Mouse (Mus musculus): ENCODE measurements around the gene Cyp24a1.
"Not testable (repeated sequence)": the region's sequence is repeated elsewhere in the genome, so short reads cannot be mapped to it uniquely, and the experiment has no call there.

Cyp24a1 gene

DNA sequence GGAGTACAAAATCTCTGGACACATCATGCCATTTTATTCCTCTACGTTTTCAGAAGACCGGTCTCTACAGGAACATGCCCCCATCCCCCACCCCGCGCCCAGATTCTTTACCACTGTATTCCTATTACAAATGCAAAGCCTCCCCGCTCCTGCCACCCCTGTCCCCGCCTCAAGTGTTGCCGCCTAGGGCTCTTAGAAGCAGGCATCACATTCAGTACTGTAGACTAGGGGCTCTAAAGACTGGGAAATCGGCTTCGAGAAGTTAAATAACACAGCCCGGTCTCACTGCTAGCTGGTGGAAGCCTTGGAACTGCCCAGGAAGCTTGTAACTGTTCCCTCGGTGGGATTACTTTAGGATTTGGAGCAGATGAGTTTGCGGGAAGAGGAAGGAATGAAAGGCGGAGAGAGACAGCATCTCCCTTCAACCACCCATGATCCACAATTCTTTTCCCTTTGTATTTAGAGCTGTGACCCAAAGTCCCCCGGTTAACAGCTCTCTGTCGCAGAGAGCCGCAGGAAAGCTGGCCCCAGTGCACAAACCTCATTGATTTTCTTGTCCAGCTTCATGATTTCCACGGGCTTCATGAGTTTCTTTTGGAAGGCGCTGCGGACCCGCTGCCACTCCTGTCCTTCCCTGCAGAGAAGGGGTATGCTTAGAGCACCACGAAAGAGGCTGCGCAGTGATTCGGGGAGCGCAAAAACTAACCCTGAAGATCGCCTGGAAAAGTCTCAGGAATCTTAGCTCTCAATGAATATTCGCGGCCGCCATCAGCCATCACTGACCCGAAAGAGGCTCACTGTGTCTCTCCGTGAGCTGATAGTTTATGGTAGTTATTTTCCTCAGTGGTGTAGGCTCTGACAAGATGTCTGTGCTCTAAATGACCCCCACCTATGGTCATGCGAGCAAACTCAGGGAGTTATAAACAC lies 1.9 kb downstream of the Cyp24a1 start:
- no peak for DNase-seq (ENCODE audit: low spot score)

DNA sequence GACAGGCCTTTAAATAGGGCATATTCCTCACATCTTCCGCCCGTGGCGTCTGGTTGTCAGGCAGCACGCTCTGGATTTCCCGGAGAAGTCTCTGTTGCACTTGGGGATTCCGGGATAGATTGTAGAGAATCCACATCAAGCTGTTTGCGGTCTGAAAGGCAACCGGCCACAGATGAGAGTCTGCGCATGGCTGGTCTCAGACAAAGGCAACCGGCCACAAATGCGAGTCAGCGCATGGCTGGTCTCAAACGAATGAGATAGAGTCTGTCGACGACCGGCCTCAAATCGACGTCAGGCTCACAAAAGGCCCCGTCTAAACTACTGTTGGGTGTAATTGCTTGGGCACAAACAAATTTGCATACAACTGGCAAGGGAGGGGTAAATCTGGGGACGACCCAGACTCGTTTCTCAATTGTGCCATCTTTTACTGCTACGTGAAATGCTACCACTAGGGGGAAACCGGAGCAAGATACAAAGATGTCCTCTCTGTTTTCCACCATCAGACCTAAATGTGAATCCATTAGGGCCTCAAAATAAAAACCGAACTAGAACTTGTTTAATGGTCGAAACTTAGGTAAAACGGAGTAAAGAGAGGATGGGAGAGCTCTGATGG lies 8.9 kb downstream of the Cyp24a1 start:
- DNase-seq (ENCODE audit: low spot score): no peak

DNA sequence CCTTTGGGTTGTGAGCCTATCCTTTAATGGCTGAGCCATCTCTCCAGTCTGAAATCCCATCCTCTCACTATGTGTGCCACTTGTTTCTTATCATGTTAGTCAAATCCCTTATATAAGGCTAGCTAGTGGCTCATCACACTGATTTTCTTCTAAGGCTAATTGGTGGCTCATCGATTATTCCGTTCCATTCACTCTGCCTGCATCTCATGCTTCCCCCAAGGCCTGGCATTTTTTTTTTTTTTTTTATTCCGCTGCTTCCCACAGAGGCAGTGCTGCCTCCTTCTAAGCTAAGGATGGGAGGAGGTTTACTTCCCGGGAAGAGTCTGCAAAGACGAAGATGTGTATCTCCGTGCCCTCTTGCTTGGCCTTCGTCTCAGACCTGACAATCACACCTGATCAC lies 9.7 kb downstream of the Cyp24a1 start:
- DNase-seq (ENCODE audit: low spot score): no peak

DNA sequence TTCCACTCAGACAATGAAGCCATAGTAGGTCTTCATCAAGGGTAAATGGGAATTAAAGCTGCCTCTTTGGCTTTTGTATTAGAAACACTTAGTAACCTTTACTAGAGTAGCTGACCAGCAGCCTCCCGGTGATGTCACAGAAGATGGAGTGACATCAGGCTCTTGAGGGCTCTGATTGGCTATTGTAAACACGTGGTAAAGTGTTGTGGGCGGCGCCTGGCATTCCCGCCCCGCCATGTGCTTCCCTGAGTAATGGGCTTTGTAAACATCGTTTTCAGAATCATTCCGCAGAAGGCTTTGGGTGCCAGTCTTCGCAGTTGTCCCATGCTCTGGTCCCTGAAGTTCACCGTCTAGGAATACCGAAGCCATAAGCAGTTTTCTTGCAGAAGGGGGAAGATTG lies 13.0 kb downstream of the Cyp24a1 start:
- no peak for DNase-seq (ENCODE audit: low spot score)

DNA sequence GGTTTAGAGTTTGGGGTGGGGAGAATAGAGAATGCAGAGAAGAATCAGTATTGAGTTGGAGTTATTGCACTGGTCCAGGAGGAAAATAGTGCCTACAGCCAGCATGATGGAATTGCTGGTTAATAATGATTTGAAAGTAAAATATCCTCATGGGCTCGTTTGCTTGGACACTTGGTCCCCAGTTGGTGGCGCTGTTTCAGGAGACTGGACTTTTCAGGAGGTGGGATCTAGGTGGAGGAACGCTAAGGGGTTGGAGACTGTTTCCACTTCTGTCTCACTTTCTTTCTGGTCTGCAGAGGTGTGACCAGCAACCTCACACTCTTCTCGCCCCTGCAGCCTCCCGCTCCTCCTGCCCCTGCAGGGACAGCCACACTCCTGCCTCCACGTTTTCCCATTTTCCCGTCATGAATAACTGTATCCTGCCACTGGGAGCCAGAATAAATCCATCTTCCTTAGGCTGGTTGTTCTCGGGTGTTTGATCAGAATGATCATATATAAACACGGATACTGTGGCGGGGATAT lies 14.9 kb downstream of the Cyp24a1 start:
- DNase-seq (ENCODE audit: low spot score): no peak

DNA sequence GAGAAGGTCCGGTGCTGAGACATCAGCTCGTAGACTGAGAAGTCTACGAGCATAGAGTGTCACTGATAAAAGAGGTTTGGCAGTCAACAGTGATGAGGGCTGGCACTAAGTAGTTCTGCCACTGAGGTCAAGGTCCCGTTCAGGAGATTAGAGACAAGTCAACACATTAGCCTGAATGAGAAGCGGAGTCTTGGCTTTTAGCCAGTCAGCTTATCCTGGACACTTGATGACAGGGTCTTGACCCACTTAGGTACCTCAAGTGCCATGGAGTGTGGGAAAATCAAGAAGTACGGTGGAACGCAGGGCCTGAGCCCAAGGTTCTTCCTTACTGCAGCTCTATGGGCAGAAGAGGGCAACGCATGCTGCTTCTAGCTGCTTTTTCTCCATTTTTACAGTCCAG lies 20.3 kb downstream of the Cyp24a1 start:
- no peak for DNase-seq (ENCODE audit: low spot score)

DNA sequence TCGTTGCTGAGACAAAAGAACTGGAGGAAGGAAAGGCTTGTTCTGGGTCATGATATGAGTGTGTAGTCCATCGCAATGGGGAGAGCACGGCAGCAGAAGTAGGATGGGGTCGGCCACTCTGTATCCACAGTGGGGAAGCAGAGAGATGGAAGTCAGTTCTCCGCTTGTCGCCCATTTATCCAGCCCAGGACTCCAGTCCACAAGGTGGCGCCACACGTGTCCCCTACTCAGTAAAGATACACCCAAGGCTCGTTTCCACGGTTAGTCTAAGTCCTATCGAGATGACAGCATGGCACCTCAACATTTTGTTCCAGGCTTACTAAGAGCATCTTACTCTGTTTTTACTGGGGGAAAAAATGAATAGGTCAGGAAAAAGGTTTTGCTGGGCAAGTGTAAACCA lies 20.7 kb downstream of the Cyp24a1 start:
- no peak for DNase-seq (ENCODE audit: low spot score)

DNA sequence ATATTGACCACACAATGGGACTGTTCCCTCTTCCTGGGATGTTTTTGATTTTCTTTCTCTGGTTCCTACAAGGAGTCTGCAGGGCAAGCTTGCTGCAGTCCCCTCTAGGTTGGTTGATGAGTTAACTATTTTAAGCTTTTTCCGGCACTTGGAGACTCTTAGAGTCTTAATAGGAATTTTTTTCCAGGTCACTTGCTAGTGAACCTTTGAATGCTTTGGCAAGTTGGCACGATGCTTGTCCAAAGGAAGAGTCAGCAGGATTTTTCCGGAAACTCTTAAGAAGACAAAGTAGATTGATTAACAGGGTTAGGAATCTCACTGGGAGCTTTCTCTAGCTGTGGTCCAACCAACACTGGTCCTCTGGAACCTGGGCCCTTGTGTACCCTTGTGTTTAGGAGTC lies 21.8 kb downstream of the Cyp24a1 start:
- no peak for DNase-seq (ENCODE audit: low spot score)

DNA sequence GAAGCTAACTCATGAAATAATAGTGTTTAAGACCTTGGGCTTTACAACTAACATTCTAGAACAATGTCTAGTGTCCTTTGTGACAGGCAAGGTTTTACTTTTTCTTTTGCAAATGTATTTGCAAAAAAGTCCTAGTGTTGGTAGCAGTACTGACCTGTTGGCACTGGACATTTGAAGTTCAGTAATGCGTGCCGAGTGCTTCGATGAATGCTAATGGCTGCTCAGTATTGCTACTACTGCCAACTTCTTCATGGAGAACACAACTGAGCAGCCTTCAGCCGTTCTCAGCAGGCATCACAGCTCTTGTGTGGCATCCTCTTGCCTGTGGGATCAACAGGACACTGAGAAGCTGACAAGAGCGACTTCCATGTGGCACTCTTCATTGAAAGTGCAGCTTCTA lies 22.8 kb downstream of the Cyp24a1 start:
- DNase-seq (ENCODE audit: low spot score): no peak

DNA sequence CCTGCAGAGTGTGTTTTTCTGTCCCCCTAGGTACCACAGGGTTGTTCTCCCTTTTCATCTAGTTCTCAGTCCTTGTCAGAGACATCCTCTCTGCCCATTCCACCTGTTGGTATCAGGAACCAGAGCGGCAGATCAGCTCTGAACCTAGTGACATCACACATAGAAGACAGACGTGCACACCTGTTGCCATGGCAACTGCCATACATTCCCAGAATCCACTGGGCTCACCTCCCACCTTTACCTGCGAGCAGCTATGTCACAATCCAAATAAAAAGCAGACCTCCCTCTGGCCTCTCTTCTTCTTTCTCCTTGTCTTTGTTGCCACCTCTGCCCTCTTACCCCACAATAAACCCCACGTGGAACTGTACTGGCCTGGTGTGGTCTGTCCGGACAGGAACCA lies 26.4 kb downstream of the Cyp24a1 start:
- DNase-seq (ENCODE audit: low spot score): no peak

DNA sequence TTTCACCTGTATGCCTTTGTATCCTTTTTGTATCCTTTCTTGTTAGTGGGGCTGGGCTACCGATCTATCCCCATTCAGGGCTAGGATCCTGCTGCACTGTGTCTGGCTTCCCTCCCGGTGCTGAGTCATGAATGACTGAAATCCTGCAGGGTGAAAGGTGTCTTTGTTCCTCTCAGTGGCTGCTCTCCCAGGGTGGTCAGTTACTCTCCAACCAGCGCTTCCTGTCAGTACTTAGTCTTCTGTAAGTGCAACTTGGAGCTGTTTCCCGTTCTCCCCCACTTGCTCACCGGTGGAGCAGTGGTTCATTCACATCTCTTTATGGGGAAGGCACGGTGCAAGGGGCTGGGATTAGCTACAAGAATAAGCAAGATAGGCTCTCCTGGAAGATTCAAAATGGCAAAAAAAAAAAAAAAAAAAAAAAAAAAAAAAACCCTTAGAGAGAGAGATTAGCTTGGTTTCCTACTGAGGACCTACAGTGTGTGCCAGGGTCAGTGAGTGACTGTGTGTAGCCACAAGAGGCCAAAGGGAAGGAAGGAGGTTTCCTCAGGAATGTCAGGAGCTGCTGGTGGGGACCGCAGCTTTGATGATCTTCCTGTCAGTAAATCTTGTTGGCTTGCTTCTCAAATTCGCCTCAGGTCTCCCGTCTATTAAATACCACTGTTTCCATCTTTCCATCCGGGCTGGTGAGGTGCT lies 27.2 kb downstream of the Cyp24a1 start:
- DNase-seq (ENCODE audit: low spot score): no peak

DNA sequence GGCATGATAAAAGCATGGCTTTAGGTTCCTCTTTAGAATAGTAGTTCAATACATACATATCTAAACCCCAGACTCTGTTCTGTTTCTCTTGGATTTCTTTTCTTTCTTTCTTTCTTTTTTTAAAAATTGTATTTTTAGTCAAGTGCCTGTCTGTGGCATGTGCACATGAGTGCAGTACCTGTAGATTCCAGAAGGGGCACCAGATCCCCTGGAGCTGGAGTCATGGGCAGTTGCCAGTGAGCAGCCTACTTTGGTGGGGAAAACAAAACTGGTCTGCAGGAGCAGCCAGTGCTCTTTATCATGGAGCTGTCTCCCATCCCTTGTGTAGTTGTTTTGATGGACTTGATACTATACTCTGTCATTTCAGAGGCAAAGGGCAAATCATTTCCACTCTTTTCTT lies 28.9 kb downstream of the Cyp24a1 start:
- DNase-seq (ENCODE audit: low spot score): no peak

DNA sequence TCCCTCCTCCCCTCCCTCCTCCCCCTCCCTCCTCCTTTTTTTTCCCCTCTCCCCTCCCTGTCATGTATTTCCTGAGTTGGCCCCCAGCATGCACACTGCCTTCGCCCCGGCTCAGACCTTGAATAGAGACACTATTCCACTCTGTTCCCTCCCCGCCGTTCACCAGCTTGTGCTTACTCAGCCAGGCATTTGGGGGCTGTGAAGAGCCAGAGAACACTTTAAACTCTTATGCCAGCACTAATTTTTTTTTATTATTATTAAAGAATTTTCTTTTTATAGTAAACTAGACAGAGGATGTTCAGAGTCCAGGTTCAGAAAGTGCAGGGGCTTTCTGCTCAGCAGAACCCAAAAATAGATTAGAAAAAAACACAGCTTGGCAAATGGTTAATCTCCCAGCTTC lies 32.1 kb downstream of the Cyp24a1 start:
- no peak for DNase-seq (ENCODE audit: low spot score)

DNA sequence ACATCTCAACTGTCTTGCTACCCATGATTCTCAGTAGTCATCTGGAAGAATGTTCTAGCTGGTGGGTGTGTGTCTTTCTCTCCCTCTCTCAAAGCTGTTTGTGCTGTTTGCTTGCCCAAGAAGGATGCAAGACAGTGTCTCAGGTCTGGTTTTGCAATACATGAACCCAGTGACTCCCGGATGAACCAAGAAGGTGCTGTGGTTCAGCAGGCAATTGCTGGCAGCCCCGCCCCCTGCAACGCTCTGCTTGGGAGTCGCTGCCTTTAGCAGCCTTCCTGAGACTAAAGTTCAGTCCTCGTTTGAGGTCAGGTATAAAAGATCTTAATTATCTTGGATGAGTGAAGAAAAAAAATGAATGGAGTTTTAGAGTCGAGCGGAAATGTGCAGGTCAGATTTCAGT lies 35.3 kb downstream of the Cyp24a1 start:
- no peak for DNase-seq (ENCODE audit: low spot score)

DNA sequence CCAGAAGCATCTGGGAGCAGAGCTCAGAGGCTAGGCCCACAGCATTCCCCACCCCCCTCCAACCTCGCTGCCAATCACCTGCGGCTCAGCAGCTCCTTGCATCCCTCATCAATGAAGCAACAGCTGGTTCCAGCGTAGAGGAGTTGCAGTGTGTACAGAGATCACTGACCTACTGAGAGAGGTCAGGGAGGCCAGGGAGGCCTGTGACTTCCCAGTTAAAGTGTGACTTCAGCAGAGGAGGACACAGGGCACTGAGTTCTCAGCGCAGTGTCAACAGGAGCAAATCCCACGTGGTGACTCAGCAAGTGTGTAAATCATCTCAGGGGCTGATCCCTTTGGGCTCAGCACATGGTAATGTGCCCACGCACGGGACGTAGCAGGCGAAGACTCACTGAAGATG lies 37.1 kb downstream of the Cyp24a1 start:
- no peak for DNase-seq (ENCODE audit: low spot score)

DNA sequence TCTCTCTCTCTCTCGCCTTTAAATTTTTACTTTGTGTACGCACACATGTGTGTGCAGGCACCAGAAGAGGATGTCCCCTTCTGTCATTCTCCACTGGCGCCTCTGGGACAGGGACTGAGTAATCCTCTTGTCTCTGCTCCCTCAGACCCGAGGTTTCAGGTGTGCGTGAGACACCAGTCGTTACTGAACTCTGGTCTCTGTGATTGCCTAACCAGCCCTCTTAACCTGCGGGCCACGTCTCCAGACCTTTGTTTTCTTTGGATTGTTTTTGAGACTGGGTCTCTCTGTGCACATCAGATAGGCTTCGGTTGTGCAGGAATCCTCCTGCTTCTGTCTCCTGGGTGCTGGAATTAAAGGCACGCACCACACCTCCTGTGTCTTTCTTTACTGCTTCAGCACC lies 37.8 kb downstream of the Cyp24a1 start:
- DNase-seq (ENCODE audit: low spot score): no peak

DNA sequence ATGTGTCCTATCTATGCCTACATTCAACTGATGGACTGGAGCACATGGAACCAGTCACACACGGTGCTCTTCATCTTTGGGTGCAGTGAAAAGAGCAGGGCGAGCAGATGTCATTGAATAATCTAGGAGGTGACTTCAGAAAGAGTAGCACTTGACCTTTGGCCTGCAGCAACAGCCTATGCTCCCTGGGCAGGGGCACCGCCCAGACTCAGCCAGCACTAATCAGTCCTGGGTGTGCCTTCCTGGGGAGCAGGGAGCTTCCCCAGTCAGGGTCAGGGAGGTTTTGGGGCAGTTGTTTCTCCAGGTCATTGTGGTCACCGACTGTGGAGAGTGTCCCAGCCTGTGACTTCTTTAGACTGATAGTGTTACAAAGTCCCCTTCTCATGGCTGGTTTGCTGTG lies 43.1 kb downstream of the Cyp24a1 start:
- DNase-seq (ENCODE audit: low spot score): not testable (repeated sequence)

DNA sequence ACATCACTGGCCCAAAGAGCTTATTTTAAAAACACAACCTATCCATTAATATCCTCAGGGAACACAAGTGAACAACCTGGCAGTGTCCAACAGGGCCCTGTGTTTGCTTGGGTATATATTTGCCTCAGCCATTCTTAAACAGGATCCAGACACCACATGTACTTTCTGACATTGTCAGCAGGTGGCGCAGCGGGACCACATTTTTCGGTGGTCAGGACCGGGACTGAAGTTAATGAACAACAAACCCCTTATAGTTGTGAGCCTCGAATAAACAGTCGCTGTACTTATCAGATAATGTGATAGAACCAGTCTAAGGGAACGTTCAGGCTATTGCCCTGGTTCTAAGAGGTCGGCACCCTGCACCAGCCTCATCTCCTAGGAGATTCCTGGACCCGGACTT lies 46.0 kb downstream of the Cyp24a1 start:
- DNase-seq (ENCODE audit: low spot score): peak; percentile 77

DNA sequence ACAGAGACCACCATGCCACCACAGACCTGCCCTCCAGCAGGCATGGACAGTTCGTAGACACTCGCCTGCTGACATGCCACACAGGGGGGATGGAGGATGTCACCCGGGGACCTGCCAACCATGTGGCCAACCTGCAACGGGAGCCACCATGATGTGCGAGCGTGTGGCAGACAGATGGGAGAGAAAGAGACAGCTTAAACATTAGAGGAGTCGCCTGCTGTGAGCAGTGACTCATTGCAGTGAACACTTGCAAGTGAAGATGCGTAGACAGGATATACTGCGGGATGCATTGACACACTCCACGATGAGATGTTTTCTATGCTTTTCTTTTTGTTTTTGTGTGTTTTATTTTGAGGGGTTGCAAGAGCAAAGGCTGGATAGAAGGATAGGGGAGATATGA lies 49.3 kb downstream of the Cyp24a1 start:
- no peak for DNase-seq (ENCODE audit: low spot score)

DNA sequence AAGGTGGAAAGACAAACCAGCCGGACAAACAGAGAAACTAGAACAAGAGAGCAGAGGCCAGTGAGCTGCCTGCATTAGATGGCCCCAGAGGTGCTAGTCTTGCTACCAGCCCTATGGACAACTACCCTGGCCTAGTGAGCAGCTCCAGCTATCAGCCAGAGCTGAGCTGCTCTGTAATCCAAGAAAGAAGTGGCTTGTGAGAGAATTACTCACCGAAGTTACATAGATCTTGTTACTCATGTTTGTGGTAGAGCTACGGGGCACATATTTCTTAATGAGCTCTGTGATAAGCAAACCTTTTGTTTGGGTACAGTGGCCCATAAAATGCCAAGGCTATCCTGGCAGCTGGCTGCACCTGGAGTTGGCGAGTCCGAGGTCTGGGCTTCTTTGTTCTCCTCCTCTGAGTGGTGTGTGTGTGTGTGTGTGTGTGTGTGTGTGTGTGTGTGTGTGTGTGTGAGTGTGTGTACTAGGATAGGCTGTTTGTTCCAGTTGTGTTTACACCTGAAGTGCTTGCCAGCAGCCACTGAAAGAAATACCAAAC lies 50.0 kb downstream of the Cyp24a1 start:
- no peak for DNase-seq (ENCODE audit: low spot score)

DNA sequence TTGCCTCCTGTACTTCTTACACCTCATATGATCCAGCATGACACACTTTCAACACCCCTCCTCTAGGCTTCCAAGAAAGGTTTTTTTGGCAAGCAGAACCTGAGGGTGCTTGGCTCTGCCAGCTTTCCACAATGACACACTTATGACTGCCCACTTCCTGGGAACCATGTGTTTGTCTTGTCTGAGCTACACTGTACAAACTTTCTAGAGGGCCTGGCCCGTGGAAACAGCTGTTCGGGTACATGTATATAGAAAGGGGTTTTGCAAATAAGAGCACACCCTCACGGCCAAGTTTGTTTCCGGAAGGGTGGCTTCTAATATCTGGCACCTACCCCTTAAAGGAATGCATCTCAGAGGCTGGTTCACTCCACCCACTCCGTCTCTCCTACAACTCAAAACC lies 51.1 kb downstream of the Cyp24a1 start:
- no peak for DNase-seq (ENCODE audit: low spot score)

DNA sequence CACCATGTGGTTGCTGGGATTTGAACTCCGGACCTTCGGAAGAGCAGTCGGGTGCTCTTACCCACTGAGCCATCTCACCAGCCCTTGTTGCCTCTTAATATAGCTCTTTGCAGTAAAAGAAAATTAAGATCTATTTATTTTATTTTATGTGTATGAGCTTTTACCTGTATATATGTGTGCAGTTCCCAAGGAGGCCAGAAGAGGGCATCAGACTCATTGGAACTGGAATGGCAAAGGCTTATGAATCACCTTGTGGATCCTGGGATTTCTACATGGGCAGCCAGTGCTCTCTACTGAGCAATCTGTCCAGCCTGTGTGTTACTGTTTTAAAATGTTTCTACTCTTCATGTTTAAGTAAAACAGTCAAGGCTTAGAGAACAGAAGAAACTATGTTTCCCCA lies 54.4 kb downstream of the Cyp24a1 start:
- no peak for DNase-seq (ENCODE audit: low spot score)

DNA sequence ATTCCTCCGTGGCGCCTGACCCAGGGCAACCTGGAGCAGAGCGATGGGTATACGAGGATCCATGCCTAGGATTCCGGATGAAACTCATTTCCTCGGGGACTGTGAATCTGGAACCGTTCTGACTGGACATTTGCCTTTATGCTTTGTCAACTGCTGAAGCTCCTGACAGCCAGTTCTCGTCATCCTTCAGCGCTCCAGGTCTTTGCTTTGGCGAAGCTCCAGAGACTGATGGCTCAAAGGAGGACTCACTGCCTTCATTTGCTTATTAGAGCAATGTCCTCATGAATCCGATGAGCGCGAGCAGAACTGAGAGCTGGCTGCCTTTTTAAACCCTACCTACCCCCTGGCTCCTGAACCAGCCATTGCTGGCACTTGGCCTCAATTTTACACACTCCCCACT lies 58.2 kb downstream of the Cyp24a1 start:
- DNase-seq (ENCODE audit: low spot score): no peak
